Mouse (Mus musculus) ES-Bruce4 (cell line): Measurements from ENCODE around the gene Tlx2. TPM values are rescaled to one million over a fixed set of nuclear protein-coding genes. Genes with fewer than 3 reads are reported as not detected.

ENCODE experiments used
- H3K27ac ChIP-seq: 2 replicates; pipeline ENCODE4 v1.5.1; 2012; ENCODE audit warnings: low read length, inconsistent platforms; ENCODE audit not compliant: insufficient read depth
- H3K27me3 ChIP-seq: 2 replicates; pipeline ENCODE4 v1.6.1; 2012; ENCODE audit warnings: mild to moderate bottlenecking, low read length, inconsistent platforms; ENCODE audit not compliant: control insufficient read depth, poor library complexity, insufficient read depth, severe bottlenecking
- H3K36me3 ChIP-seq: 2 replicates; pipeline ENCODE4 v1.6.1; 2012; ENCODE audit warnings: inconsistent platforms, mild to moderate bottlenecking, low read length, moderate library complexity; ENCODE audit not compliant: control insufficient read depth, poor library complexity, insufficient read depth, severe bottlenecking
- H3K4me1 ChIP-seq: one replicate; pipeline ENCODE4 v1.8.1; 2011; ENCODE audit warnings: low read length; ENCODE audit not compliant: control insufficient read depth, insufficient read depth
- H3K4me3 ChIP-seq: 2 replicates; pipeline ENCODE4 v1.5.1; 2011; ENCODE audit warnings: low read depth, mild to moderate bottlenecking, low read length
- H3K9ac ChIP-seq: 2 replicates; pipeline ENCODE4 v1.6.1; 2012; ENCODE audit warnings: low read depth, mild to moderate bottlenecking, inconsistent platforms; ENCODE audit not compliant: poor library complexity, severe bottlenecking
- H3K9me3 ChIP-seq: replicated peaks from 2 replicates; pipeline ENCODE4 v1.6.1; 2012; ENCODE audit warnings: mild to moderate bottlenecking, low read length, inconsistent platforms; ENCODE audit not compliant: control insufficient read depth, poor library complexity, insufficient read depth, severe bottlenecking
- CTCF ChIP-seq: IDR thresholded peaks from one replicate; pipeline ENCODE4 v1.8.1; 2011; ENCODE audit warnings: low read depth, low read length
- EP300 ChIP-seq: IDR thresholded peaks from 2 replicates; pipeline ENCODE4 v1.6.1; 2011; ENCODE audit warnings: low read depth, low read length; ENCODE audit not compliant: insufficient read depth
- POLR2A ChIP-seq: IDR thresholded peaks from one replicate; pipeline ENCODE4 v1.8.1; 2011; ENCODE audit warnings: low read length; ENCODE audit not compliant: insufficient read depth
- polyA plus RNA-seq: library from polyadenylated mRNA; stranded (reverse); fragments of >200 nt; gene quantifications from 2 replicates; pipeline ENCODE4 v1.2.4, GENCODE M21; 2011; ENCODE audit warnings: low read depth; ENCODE audit not compliant: missing spikeins, insufficient read depth, insufficient read length

The Tlx2 gene
- polyA plus RNA-seq, 1 experiment = not detected

DNA sequence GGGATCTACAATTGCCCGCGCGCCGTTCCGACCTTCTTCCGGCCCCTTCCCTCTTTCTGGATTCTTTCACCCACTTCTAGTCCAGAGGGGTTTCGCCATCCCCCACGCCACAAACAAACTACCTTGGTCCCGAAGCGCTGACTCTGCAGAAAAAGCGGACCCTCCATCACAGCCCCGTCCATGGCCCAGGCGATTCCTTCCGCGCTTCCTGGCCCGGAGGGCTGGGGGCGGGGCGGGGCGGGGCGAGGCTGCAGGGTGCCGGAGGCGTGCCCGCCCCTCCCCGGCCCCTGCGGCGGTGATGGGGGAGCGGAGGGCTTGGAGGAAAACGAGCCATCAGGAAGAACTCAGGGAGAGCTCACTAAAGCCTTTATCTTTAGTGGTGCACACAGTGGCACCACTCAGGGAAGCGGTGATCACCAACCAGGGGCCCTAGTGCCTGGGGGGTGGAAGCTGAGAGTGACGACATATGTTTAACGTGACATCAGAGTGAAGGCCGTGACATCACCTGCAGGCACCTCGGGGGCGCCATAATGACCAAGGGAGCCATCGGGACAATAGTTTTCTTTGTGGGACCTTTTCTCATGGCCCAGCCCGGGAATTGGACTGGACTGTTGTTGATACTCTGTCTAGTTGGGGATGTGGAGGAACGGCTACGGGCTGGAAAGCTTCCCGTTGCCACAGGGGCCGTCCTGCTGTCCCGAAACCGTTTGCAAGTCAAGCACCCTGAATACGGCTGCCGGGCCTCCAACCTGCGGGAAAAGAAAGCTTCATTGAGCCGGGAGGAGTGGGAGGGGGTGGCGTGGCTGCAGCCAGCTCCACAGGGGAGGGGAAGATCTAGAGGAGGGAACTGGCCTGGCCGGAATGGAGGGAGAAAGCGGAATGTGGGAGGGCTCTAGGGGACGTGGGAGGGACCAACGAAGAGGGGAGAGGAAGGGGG lies 36.6 kb downstream of the Tlx2 start, which contains the start of the genes Dok1 and Loxl3:
Dok1 (minus strand) TSS at position 223 of the 937 bp plus-strand sequence.
Loxl3 (plus strand) TSS at position 925 of the 937 bp plus-strand sequence.
- TF ChIP-seq POLR2A (no peak), CTCF (no peak), EP300 (no peak)

DNA sequence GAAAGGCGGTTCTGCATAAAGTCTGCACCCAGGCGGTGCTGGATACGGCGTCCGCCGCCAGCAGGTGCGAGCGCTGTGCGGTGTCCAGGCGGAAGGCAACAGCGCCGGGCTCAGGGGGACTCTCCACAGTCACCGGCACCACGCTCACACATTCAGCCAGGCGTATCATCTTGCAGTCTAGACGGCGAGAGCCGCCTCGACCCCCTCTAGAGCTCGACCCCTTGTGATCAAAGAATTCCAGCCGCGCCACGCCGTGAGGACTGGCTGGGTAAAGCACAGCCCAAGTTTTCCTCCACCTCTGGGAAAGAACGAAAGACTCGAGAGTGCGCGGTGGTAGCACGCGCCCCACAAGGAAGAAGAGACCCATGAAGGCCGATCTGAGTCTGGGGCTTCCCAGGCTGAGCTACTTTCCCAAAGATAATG lies 37.3 kb downstream of the Tlx2 start:
- no peaks in the 10 kb centered on the region for H3K27me3 ChIP-seq
- no peak overlapping the region for H3K27ac ChIP-seq
- no peaks in the 10 kb centered on the region for H3K9me3 ChIP-seq
- peaks cover 1% of the 10 kb centered on the region for H3K4me1 ChIP-seq
- H3K36me3 ChIP-seq = no peaks in the 10 kb centered on the region
- TF ChIP-seq EP300 = no peak
- H3K4me3 ChIP-seq = peak overlapping the region; percentile 84
- peak overlapping the region; percentile 61 for H3K9ac ChIP-seq

More for the DNA sequence above, 36.6 kb downstream of the Tlx2 start, which contains the start of the genes Dok1 and Loxl3:
- Histone ChIP-seq H3K9ac (peak within 1 kb of the TSS; percentile 61), H3K4me3 (peak within 1 kb of the TSS; percentile 84), H3K9me3 (no peaks in the 10 kb centered on the region), H3K27me3 (no peaks in the 10 kb centered on the region), H3K36me3 (no peaks in the 10 kb centered on the region), H3K27ac (peak within 1 kb of the TSS; percentile 9; the same call in 1 of the 2 replicates), H3K4me1 (peaks cover 1% of the 10 kb centered on the region)

DNA sequence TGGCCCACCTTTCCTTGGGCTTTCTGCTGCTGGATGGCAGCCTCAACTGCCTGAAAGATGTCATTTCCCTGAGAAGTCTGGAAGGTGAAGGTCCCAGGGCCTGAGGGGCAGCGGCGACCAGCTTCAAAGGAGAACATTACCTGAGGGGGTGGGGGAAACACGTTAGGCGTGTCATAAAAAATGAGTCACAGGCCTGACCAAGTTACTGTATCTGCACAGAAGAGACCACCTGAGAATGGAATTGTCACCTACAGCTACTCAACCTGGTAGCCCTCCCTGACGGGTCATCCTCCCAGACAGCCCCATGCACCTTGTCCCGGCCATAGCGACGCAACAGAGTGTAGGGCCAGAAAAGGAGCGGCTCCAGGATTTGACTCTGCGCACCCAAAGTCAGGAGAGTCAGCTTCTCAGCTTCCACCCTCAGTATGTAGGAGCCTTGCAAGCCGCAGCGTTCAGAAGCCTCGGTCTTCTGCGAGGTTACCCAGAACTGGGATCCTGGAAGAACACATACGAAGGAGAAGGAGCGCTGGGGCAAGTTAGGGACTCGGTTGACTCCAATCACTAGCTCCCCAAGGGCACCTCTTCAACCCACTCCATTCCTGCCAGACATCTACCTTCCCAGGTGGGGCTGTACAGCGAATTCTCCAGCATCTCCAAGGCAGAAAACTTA lies 38.0 kb downstream of the Tlx2 start:
- Histone ChIP-seq H3K4me3 (peak overlapping the region; percentile 84; the same call in 1 of the 2 replicates), H3K27ac (no peak overlapping the region), H3K36me3 (no peaks in the 10 kb centered on the region), H3K4me1 (peaks cover 1% of the 10 kb centered on the region), H3K27me3 (no peaks in the 10 kb centered on the region), H3K9ac (peak overlapping the region; percentile 61; the same call in 1 of the 2 replicates), H3K9me3 (no peaks in the 10 kb centered on the region)
- no peak for TF ChIP-seq POLR2A
- no peak for TF ChIP-seq CTCF
- no peak for TF ChIP-seq EP300

GRCm38 (mm10) chr6:83031111-83031510 lies 39.0 kb downstream of the Tlx2 start:
- no peak overlapping the region for H3K9ac ChIP-seq
- peaks cover 1% of the 10 kb centered on the region for H3K4me1 ChIP-seq
- no peaks in the 10 kb centered on the region for H3K27me3 ChIP-seq
- H3K4me3 ChIP-seq = no peak overlapping the region
- H3K36me3 ChIP-seq = no peaks in the 10 kb centered on the region
- no peak overlapping the region for H3K27ac ChIP-seq
- no peaks in the 10 kb centered on the region for H3K9me3 ChIP-seq
- TF ChIP-seq EP300 (no peak), CTCF (no peak), POLR2A (no peak)

DNA sequence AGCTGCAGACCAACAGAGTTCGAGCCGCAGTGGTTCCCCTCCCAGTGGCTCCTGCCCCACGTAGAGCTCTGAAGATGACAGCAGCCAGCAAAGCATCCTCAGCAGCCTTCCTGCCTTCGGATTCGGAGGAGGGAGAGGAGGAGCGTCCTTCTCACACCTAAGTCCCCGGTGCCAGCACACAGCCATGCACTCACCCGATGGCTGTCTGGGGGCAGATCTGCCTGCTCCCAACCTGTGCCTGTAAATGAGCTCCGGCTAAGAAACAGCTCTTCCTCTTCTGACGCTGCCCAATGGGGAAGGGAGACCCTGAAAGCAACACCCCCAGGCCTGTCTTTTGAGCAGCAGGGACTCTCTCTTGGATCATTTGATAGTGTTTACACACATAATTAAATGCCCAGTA lies 40.3 kb downstream of the Tlx2 start:
- no peaks in the 10 kb centered on the region for H3K36me3 ChIP-seq
- no peak overlapping the region for H3K9ac ChIP-seq
- H3K27me3 ChIP-seq = no peaks in the 10 kb centered on the region
- H3K9me3 ChIP-seq = no peaks in the 10 kb centered on the region
- no peak overlapping the region for H3K27ac ChIP-seq
- H3K4me3 ChIP-seq = no peak overlapping the region
- peaks cover 1% of the 10 kb centered on the region for H3K4me1 ChIP-seq
- TF ChIP-seq CTCF (no peak), EP300 (no peak), POLR2A (no peak)
